10 mouse cellular contexts compared by ENCODE assay signal in genomic region chr17:51971444-51971843, GRCm38 (mm10).
DNase-seq lines count a peak whose midpoint lies in the region; ATAC-seq and TF ChIP-seq lines count a peak whose summit lies in the region.
"Had no signal": no experiment of that assay in that cellular context is flagged by ENCODE, and none has a peak within 500 bp of the region (broad histone marks: within the 10 kb centered on the region; RNA-seq: fewer than 3 reads in every experiment).

No protein-coding gene starts in this region.

- H3K27ac ChIP-seq in left cerebral cortex, adult 2 months, result no peak overlapping the region
- no peak overlapping the region for H3K27ac ChIP-seq in ES-E14 (ENCODE audit: insufficient read depth, low read depth, low read length, poor library complexity, severe bottlenecking)
- H3K27ac ChIP-seq: lung, embryonic 15.5 days had no signal

- no peak for DNase-seq in left cerebral cortex, adult 2 months (ENCODE audit: extremely low spot score in 1 of 2, low spot score in 2 of 2)
- no peak for DNase-seq in left cerebral cortex, adult 18-20 months (ENCODE audit: low spot score in 2 of 2)
- peak; percentile 57 for DNase-seq in CD4-positive, CD25-positive, alpha-beta regulatory T cell, adult 2 months (ENCODE audit: low read depth, low spot score)
- DNase-seq in ES-E14 (ENCODE audit: low read depth, low spot score), result peak; percentile 28
- no peak for DNase-seq in ovary, adult 18-20 months (ENCODE audit: low spot score)
- DNase-seq in left cerebral cortex, postnatal 14 days (ENCODE audit: low spot score in 2 of 2), result no peak
- DNase-seq: spleen, adult 18-20 months; thymus, postnatal 36 days had no signal

- ATAC-seq in megakaryocyte progenitor cell, adult 5-6 weeks (replicated peaks; ENCODE audit: poor library complexity), result peak; percentile 61; the same call in 1 of the 2 replicates

- H3K9ac ChIP-seq in ES-E14 (ENCODE audit: insufficient read depth, low read depth, low read length, poor library complexity, severe bottlenecking), result no peak overlapping the region
- H3K9ac ChIP-seq: lung, embryonic 15.5 days had no signal

- H3K36me3 ChIP-seq in ES-E14 (ENCODE audit: control insufficient read depth, insufficient read depth, low read length, poor library complexity, severe bottlenecking), result no peaks in the 10 kb centered on the region
- H3K36me3 ChIP-seq: lung, embryonic 15.5 days had no signal

- no peaks in the 10 kb centered on the region for H3K4me1 ChIP-seq in ES-E14 (ENCODE audit: control insufficient read depth in 2 of 2, insufficient read depth in 2 of 2, low read length in 2 of 2, poor library complexity in 1 of 2)
- H3K4me1 ChIP-seq: lung, embryonic 15.5 days had no signal

- no peaks in the 10 kb centered on the region for H3K9me3 ChIP-seq in ES-E14 (ENCODE audit: control insufficient read depth, insufficient read depth, low read depth, low read length)
- H3K9me3 ChIP-seq: lung, embryonic 15.5 days had no signal

- TF ChIP-seq CTCF in left cerebral cortex, adult 2 months (IDR thresholded peaks at IDR 0.05), result peak; percentile 51

- in situ Hi-C loops in ES-E14 (cut with MboI; ENCODE audit: low sequenced_read_pairs in 2 of 2, unreplicated experiment in 2 of 2), result no loop called here

- intact Hi-C loops in left cerebral cortex, adult 2 months (cut with DNase I), result loop anchor here (5.0 kb wide), 1 partner anchor 491 kb away; no protein-coding TSS in a partner anchor
- intact Hi-C loops in left cerebral cortex, postnatal 14 days (cut with DNase I), result no loop called here

- no peak overlapping the region for H3K4me3 ChIP-seq in left cerebral cortex, adult 2 months
- H3K4me3 ChIP-seq in ES-E14 (ENCODE audit: insufficient read depth in 1 of 2, low read depth in 1 of 2, low read length in 2 of 2, poor library complexity in 1 of 2, severe bottlenecking in 1 of 2), result no peak overlapping the region
- H3K4me3 ChIP-seq: lung, embryonic 15.5 days had no signal

TF ChIP-seq in ES-E14, 5 proteins besides CTCF, POLR2A, EP300 and RAD21:
- TF ChIP-seq ZC3H11A (IDR thresholded peaks at IDR 0.05; ENCODE audit: borderline replicate concordance, low read depth, low read length) (0 out of 2 replicates have a peak, but pooled peaks have one; percentile 9), CHD2 (IDR thresholded peaks at IDR 0.05; ENCODE audit: low read depth, low read length) (no peak), HCFC1 (IDR thresholded peaks at IDR 0.05; ENCODE audit: borderline replicate concordance, insufficient read depth, low read length) (no peak), ZNF384 (IDR thresholded peaks at IDR 0.05; ENCODE audit: low read depth, low read length) (peak; percentile 68)
TF ChIP-seq in ES-E14: peak in this region for 2.

Comparison
In these comparisons a context has a peak if more than half of its experiments do, and no peak if none do; other contexts are left out.
1. DNase-seq: peak in CD4-positive, CD25-positive, alpha-beta regulatory T cell, adult 2 months (single experiment) and ES-E14 (single experiment); none in left cerebral cortex, adult 2 months (0 of 2), left cerebral cortex, adult 18-20 months (0 of 2), ovary, adult 18-20 months (single experiment) and left cerebral cortex, postnatal 14 days (0 of 2).